Mouse (Mus musculus): ENCODE results near the gene Cmip. TPM values are rescaled to one million over a fixed set of nuclear protein-coding genes. Genes with fewer than 3 reads are reported as not detected.

Gene Cmip
- polyA plus RNA-seq, 1 experiment from 2014 or later: 27.0 TPM

- Histone ChIP-seq H3K9ac (ENCODE audit: low read depth, low read length) (no peak overlapping the region), H3K4me2 (replicated peaks; ENCODE audit: low read depth, low read length) (no peak overlapping the region), H3K4me3 (ENCODE audit: low read depth, low read length) (no peak overlapping the region), H3K9me3 (ENCODE audit: control insufficient read depth, low read length) (no peaks in the 10 kb centered on the region), H3K36me3 (ENCODE audit: control insufficient read depth, insufficient read depth, low read length) (no peaks in the 10 kb centered on the region), H3K4me1 (replicated peaks; ENCODE audit: control insufficient read depth, insufficient read depth, low read length) (no peaks in the 10 kb centered on the region), H3K27me3 (ENCODE audit: control insufficient read depth, insufficient read depth, low read length) (no peaks in the 10 kb centered on the region), H3K27ac (ENCODE audit: low read depth, low read length) (no peak overlapping the region)
- DNase-seq (ENCODE audit: low spot score): no peak
- 89% methylated on average over 8 of the region's 8 CpGs for WGBS
- ATAC-seq (ENCODE audit: low FRiP score): no peak
Observed at GRCm38 (mm10) chr8:117484731-117485130, 227.9 kb downstream of the Cmip start.

DNA sequence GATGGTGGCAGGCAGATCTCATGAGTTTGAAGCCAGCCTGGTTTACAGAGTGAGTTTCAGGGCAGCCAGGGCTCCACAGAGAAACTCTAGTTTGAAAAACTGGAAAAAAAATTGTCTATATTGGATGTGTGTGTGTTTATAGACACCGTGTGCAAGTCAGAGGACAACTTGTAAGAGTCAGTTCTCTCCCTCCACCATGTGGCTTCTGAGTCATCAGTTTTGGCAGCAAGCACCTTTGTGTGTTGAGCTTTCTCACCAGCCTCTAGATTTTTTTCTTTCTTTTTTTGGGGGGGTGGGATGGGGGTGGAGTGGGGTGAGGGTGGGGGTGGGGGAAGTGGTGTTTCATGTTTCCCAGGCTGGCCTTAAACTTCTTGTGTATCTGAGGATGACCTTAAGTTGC, 228.5 kb downstream of the Cmip start:
- Histone ChIP-seq H3K27ac (ENCODE audit: low read depth, low read length) (no peak overlapping the region), H3K4me2 (replicated peaks; ENCODE audit: low read depth, low read length) (no peak overlapping the region), H3K4me3 (ENCODE audit: low read depth, low read length) (no peak overlapping the region), H3K9ac (ENCODE audit: low read depth, low read length) (no peak overlapping the region), H3K9me3 (ENCODE audit: control insufficient read depth, low read length) (no peaks in the 10 kb centered on the region), H3K4me1 (replicated peaks; ENCODE audit: control insufficient read depth, insufficient read depth, low read length) (no peaks in the 10 kb centered on the region), H3K36me3 (ENCODE audit: control insufficient read depth, insufficient read depth, low read length) (no peaks in the 10 kb centered on the region), H3K27me3 (ENCODE audit: control insufficient read depth, insufficient read depth, low read length) (no peaks in the 10 kb centered on the region)
- DNase-seq (ENCODE audit: low spot score) (no peak), ATAC-seq (ENCODE audit: low FRiP score) (no peak)
- WGBS: 86% methylated on average over 1 of the region's 1 CpGs

- ATAC-seq (ENCODE audit: low FRiP score) (no peak), DNase-seq (ENCODE audit: low spot score) (no peak)
- H3K27ac ChIP-seq (ENCODE audit: low read depth, low read length): no peak overlapping the region
- H3K36me3 ChIP-seq (ENCODE audit: control insufficient read depth, insufficient read depth, low read length): no peaks in the 10 kb centered on the region
- no peak overlapping the region for H3K4me2 ChIP-seq (replicated peaks; ENCODE audit: low read depth, low read length)
- H3K4me1 ChIP-seq (replicated peaks; ENCODE audit: control insufficient read depth, insufficient read depth, low read length): no peaks in the 10 kb centered on the region
- H3K9me3 ChIP-seq (ENCODE audit: control insufficient read depth, low read length): no peaks in the 10 kb centered on the region
- no peak overlapping the region for H3K9ac ChIP-seq (ENCODE audit: low read depth, low read length)
- no peaks in the 10 kb centered on the region for H3K27me3 ChIP-seq (ENCODE audit: control insufficient read depth, insufficient read depth, low read length)
- 81% methylated on average over 10 of the region's 10 CpGs for WGBS
- H3K4me3 ChIP-seq (ENCODE audit: low read depth, low read length): no peak overlapping the region
Observed at GRCm38 (mm10) chr8:117488246-117489005, 231.6 kb downstream of the Cmip start.

DNA sequence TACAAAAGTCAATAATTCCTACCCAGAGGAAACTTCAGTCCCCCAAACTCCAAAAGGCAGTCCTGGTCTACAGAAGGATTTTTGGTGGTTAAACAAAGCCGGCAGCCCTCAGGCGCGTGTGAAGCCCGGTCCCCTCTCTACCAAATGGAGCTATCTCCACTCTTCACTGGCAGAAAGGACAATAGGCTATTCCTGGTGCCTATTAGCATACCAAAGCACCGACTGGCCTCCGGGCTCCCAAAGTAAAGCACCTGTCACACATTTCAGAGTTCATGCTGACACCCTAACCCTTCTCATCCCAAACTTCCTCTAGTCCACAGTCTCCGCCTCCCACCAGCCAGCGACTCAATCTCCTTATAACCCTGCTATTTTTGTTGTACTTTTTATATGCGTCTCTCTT, 236.7 kb downstream of the Cmip start:
- Histone ChIP-seq H3K4me1 (replicated peaks; ENCODE audit: control insufficient read depth, insufficient read depth, low read length) (no peaks in the 10 kb centered on the region), H3K36me3 (ENCODE audit: control insufficient read depth, insufficient read depth, low read length) (no peaks in the 10 kb centered on the region), H3K9ac (ENCODE audit: low read depth, low read length) (no peak overlapping the region), H3K27me3 (ENCODE audit: control insufficient read depth, insufficient read depth, low read length) (peaks cover 9% of the 10 kb centered on the region), H3K27ac (ENCODE audit: low read depth, low read length) (no peak overlapping the region), H3K9me3 (ENCODE audit: control insufficient read depth, low read length) (no peaks in the 10 kb centered on the region), H3K4me2 (replicated peaks; ENCODE audit: low read depth, low read length) (no peak overlapping the region), H3K4me3 (ENCODE audit: low read depth, low read length) (no peak overlapping the region)
- WGBS: 13% methylated on average over 9 of the region's 9 CpGs
- DNase-seq (ENCODE audit: low spot score) (no peak), ATAC-seq (ENCODE audit: low FRiP score) (no peak)

- H3K4me1 ChIP-seq (replicated peaks; ENCODE audit: control insufficient read depth, insufficient read depth, low read length): peaks cover 2% of the 10 kb centered on the region
- H3K27me3 ChIP-seq (ENCODE audit: control insufficient read depth, insufficient read depth, low read length): peaks cover 16% of the 10 kb centered on the region
- WGBS: 87% methylated on average over 2 of the region's 2 CpGs
- H3K9ac ChIP-seq (ENCODE audit: low read depth, low read length): no peak overlapping the region
- H3K4me3 ChIP-seq (ENCODE audit: low read depth, low read length): no peak overlapping the region
- DNase-seq (ENCODE audit: low spot score) (no peak), ATAC-seq (ENCODE audit: low FRiP score) (no peak)
- H3K27ac ChIP-seq (ENCODE audit: low read depth, low read length): no peak overlapping the region
- H3K4me2 ChIP-seq (replicated peaks; ENCODE audit: low read depth, low read length): no peak overlapping the region
- no peaks in the 10 kb centered on the region for H3K36me3 ChIP-seq (ENCODE audit: control insufficient read depth, insufficient read depth, low read length)
- no peaks in the 10 kb centered on the region for H3K9me3 ChIP-seq (ENCODE audit: control insufficient read depth, low read length)
Observed at GRCm38 (mm10) chr8:117494874-117495273, 238.0 kb downstream of the Cmip start.

- Histone ChIP-seq H3K27me3 (ENCODE audit: control insufficient read depth, insufficient read depth, low read length) (peaks cover 16% of the 10 kb centered on the region), H3K4me1 (replicated peaks; ENCODE audit: control insufficient read depth, insufficient read depth, low read length) (peaks cover 2% of the 10 kb centered on the region), H3K9me3 (ENCODE audit: control insufficient read depth, low read length) (no peaks in the 10 kb centered on the region), H3K9ac (ENCODE audit: low read depth, low read length) (peak within 1 kb of the TSS; percentile 37; the same call in 1 of the 2 replicates), H3K27ac (ENCODE audit: low read depth, low read length) (no peak within 1 kb of the TSS), H3K4me3 (ENCODE audit: low read depth, low read length) (peak within 1 kb of the TSS; percentile 49), H3K4me2 (replicated peaks; ENCODE audit: low read depth, low read length) (peak within 1 kb of the TSS; percentile 98), H3K36me3 (ENCODE audit: control insufficient read depth, insufficient read depth, low read length) (no peaks in the 10 kb centered on the region)
- DNase-seq (ENCODE audit: low spot score): peak; percentile 54
- ATAC-seq (ENCODE audit: low FRiP score): peak; percentile 56; the same call in 1 of the 2 replicates
- WGBS: under 1% methylated on average over 50 of the region's 62 CpGs
Observed at GRCm38 (mm10) chr8:117498179-117498914, 241.5 kb downstream of the Cmip start, which contains the start of gene Plcg2. TSS of gene Plcg2 (plus strand) at chr8:117498291.

GRCm38 (mm10) chr8:117498915-117499540, 242.2 kb downstream of the Cmip start:
- Histone ChIP-seq H3K27ac (ENCODE audit: low read depth, low read length) (no peak overlapping the region), H3K27me3 (ENCODE audit: control insufficient read depth, insufficient read depth, low read length) (peaks cover 16% of the 10 kb centered on the region), H3K36me3 (ENCODE audit: control insufficient read depth, insufficient read depth, low read length) (no peaks in the 10 kb centered on the region), H3K9ac (ENCODE audit: low read depth, low read length) (no peak overlapping the region), H3K4me2 (replicated peaks; ENCODE audit: low read depth, low read length) (peak overlapping the region; percentile 98), H3K4me1 (replicated peaks; ENCODE audit: control insufficient read depth, insufficient read depth, low read length) (peaks cover 2% of the 10 kb centered on the region), H3K4me3 (ENCODE audit: low read depth, low read length) (peak overlapping the region; percentile 49), H3K9me3 (ENCODE audit: control insufficient read depth, low read length) (no peaks in the 10 kb centered on the region)
- WGBS: 9% methylated on average over 20 of the region's 20 CpGs
- ATAC-seq (ENCODE audit: low FRiP score): no peak
- peak; percentile 19 for DNase-seq (ENCODE audit: low spot score)

- Histone ChIP-seq H3K9ac (ENCODE audit: low read depth, low read length) (no peak overlapping the region), H3K4me1 (replicated peaks; ENCODE audit: control insufficient read depth, insufficient read depth, low read length) (peaks cover 2% of the 10 kb centered on the region), H3K27me3 (ENCODE audit: control insufficient read depth, insufficient read depth, low read length) (peaks cover 16% of the 10 kb centered on the region), H3K9me3 (ENCODE audit: control insufficient read depth, low read length) (no peaks in the 10 kb centered on the region), H3K27ac (ENCODE audit: low read depth, low read length) (no peak overlapping the region), H3K4me3 (ENCODE audit: low read depth, low read length) (no peak overlapping the region), H3K4me2 (replicated peaks; ENCODE audit: low read depth, low read length) (no peak overlapping the region), H3K36me3 (ENCODE audit: control insufficient read depth, insufficient read depth, low read length) (no peaks in the 10 kb centered on the region)
- DNase-seq (ENCODE audit: low spot score): no peak
- 86% methylated on average over 5 of the region's 5 CpGs for WGBS
- no peak for ATAC-seq (ENCODE audit: low FRiP score)
Observed at GRCm38 (mm10) chr8:117500232-117500823, 243.5 kb downstream of the Cmip start.

Data from hindbrain, embryonic 11.5 days (tissue).